Mouse (Mus musculus): ENCODE results near the gene Tsx. TPM values are rescaled to one million over a fixed set of nuclear protein-coding genes. Genes with fewer than 3 reads are reported as not detected.

Tsx gene
- polyA plus RNA-seq (2015; fragmentation: Illumina TruSeq; extraction: RNeasy Lipid Tissue Mini Kit (QIAGEN cat#74804); ENCODE audit: low read depth, low replicate concordance) = not detected

DNA sequence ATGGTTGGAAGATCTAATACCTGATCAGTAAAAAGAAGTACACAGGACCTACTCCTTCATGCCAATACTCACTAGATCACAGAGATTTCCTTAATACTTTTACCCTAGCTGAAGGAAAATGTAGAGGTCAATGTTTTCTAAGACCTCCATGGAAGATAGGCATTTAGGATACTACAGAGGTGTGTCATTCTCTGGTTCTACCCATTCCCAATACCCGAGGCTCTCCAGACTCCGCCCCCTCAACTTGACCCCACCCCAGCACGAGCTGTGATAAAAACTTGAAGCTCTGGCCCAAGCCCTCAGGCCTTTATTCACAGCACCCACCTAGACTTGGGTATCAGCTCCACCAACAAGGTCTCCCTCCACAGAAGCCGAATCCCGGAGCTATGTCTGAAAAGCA is at the start of gene Tsx:
TSS of gene Tsx (plus strand) at position 301 of the 400 bp plus-strand sequence.

DNA sequence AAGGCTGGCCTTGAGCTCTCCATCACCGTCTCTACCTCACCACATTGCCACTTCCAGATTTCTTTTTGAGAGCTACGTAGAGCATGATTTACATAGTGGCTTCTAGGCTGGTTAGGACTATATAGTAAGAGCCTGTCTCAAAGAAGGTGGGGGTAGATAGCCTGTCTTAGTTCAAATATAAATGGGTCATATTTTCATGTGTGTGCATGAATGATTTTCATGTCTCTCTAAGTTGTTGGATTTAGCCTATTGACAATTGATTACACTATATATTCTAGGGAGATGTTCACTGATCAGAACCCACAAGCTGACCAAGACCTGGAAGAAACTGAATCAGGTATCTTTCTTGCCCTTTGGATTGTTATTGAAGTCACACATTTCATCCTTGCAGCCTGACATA is 7.4 kb downstream of the Tsx start, which contains the start of gene Gm26992:
TSS of gene Gm26992 (plus strand) at position 301 of the 400 bp plus-strand sequence.

Other genes starting within 250 kb of the Tsx start
- 156 TPM for gene Nap1l2, start 227.8 kb upstream of the Tsx start, polyA plus RNA-seq (2015; fragmentation: Illumina TruSeq; extraction: RNeasy Lipid Tissue Mini Kit (QIAGEN cat#74804); ENCODE audit: low read depth, low replicate concordance)
- not detected for gene Cdx4, start 93.1 kb upstream of the Tsx start, polyA plus RNA-seq (2015; fragmentation: Illumina TruSeq; extraction: RNeasy Lipid Tissue Mini Kit (QIAGEN cat#74804); ENCODE audit: low read depth, low replicate concordance)
- gene Chic1, start 58.0 kb upstream of the Tsx start, polyA plus RNA-seq (2015; fragmentation: Illumina TruSeq; extraction: RNeasy Lipid Tissue Mini Kit (QIAGEN cat#74804); ENCODE audit: low read depth, low replicate concordance) = 15.2 TPM
- not detected for gene Gm26992, start 7.5 kb downstream of the Tsx start, polyA plus RNA-seq (2015; fragmentation: Illumina TruSeq; extraction: RNeasy Lipid Tissue Mini Kit (QIAGEN cat#74804); ENCODE audit: low read depth, low replicate concordance)
- gene Zcchc13, start 216.1 kb downstream of the Tsx start, polyA plus RNA-seq (2015; fragmentation: Illumina TruSeq; extraction: RNeasy Lipid Tissue Mini Kit (QIAGEN cat#74804); ENCODE audit: low read depth, low replicate concordance) = not detected

Data from brain, adult 10 weeks (tissue).